ENCODE assay signal across 8 mouse cellular contexts in genomic region chr19:4813015-4813414, GRCm38 (mm10). TPM values are rescaled to one million over a fixed set of nuclear protein-coding genes. Genes with fewer than 3 reads are reported as not detected.
DNase-seq lines count a peak whose midpoint lies in the region; ATAC-seq lines count a peak whose summit lies in the region.

No protein-coding gene starts in this region.

- no peaks in the 10 kb centered on the region for H3K36me3 ChIP-seq in limb, embryonic 11.5 days (ENCODE audit: control insufficient read depth, insufficient read depth, low read length)
- H3K36me3 ChIP-seq in limb, embryonic 10.5 days: no peaks in the 10 kb centered on the region
- H3K36me3 ChIP-seq in midbrain, embryonic 16.5 days (ENCODE audit: control insufficient read depth, insufficient read depth, low read length): no peaks in the 10 kb centered on the region

- peaks cover 9% of the 10 kb centered on the region for H3K4me1 ChIP-seq in limb, embryonic 11.5 days (ENCODE audit: control insufficient read depth, insufficient read depth, low read length)
- peaks cover 17% of the 10 kb centered on the region for H3K4me1 ChIP-seq in limb, embryonic 10.5 days
- H3K4me1 ChIP-seq in midbrain, embryonic 16.5 days (ENCODE audit: control insufficient read depth, insufficient read depth, low read length): peaks cover 21% of the 10 kb centered on the region

- H3K27me3 ChIP-seq in limb, embryonic 11.5 days (ENCODE audit: control insufficient read depth, insufficient read depth, low read length): no peaks in the 10 kb centered on the region
- no peaks in the 10 kb centered on the region for H3K27me3 ChIP-seq in limb, embryonic 10.5 days (ENCODE audit: low read depth, poor library complexity, severe bottlenecking)
- H3K27me3 ChIP-seq in midbrain, embryonic 16.5 days (ENCODE audit: control insufficient read depth, insufficient read depth, low read depth, low read length): no peaks in the 10 kb centered on the region

- no peak overlapping the region for H3K4me3 ChIP-seq in limb, embryonic 11.5 days (ENCODE audit: low read depth, low read length)
- H3K4me3 ChIP-seq in limb, embryonic 10.5 days: no peak overlapping the region
- no peak overlapping the region for H3K4me3 ChIP-seq in midbrain, embryonic 16.5 days (ENCODE audit: low read depth, low read length)

- no peak overlapping the region for H3K9ac ChIP-seq in limb, embryonic 11.5 days (ENCODE audit: low read length)
- no peak overlapping the region for H3K9ac ChIP-seq in midbrain, embryonic 16.5 days (ENCODE audit: low read depth, low read length)

- no peak overlapping the region for H3K27ac ChIP-seq in limb, embryonic 11.5 days (replicated peaks; ENCODE audit: low read depth, low read length)
- no peak overlapping the region for H3K27ac ChIP-seq in limb, embryonic 10.5 days
- no peak overlapping the region for H3K27ac ChIP-seq in midbrain, embryonic 16.5 days (ENCODE audit: low read length)

- ATAC-seq in limb, embryonic 11.5 days (ENCODE audit: insufficient number of reproducible peaks, low FRiP score, low TSS enrichment, low read depth): no peak
- no peak for ATAC-seq in midbrain, embryonic 16.5 days

- 81% methylated on average over 6 of the region's 6 CpGs for WGBS in limb, embryonic 11.5 days
- 80% methylated on average over 6 of the region's 6 CpGs for WGBS in limb, embryonic 10.5 days
- WGBS in midbrain, embryonic 16.5 days: 79% methylated on average over 6 of the region's 6 CpGs

- H3K4me2 ChIP-seq in limb, embryonic 11.5 days (ENCODE audit: low read depth, severe bottlenecking): no peak overlapping the region
- no peak overlapping the region for H3K4me2 ChIP-seq in midbrain, embryonic 16.5 days (ENCODE audit: low read length)

- no peaks in the 10 kb centered on the region for H3K9me3 ChIP-seq in limb, embryonic 11.5 days (ENCODE audit: control insufficient read depth, low read length)
- H3K9me3 ChIP-seq in limb, embryonic 10.5 days (replicated peaks): no peaks in the 10 kb centered on the region; the same call in 1 of the 2 replicates
- H3K9me3 ChIP-seq in midbrain, embryonic 16.5 days (replicated peaks; ENCODE audit: control insufficient read depth, low read length, poor library complexity, severe bottlenecking): no peaks in the 10 kb centered on the region

- DNase-seq in adrenal gland, postnatal 14 days: peak; percentile 53
- no peak for DNase-seq in adrenal gland, adult 8-10 months
- peak; percentile 44 for DNase-seq in limb, embryonic 11.5 days (ENCODE audit: low spot score)
- no peak for DNase-seq in limb, embryonic 10.5 days (ENCODE audit: low spot score)
- DNase-seq in cerebellum, postnatal 14 days: peak; percentile 46 to 76
- DNase-seq in spleen, postnatal 4 days (ENCODE audit: low spot score in 2 of 2): peak; percentile 55 to 77
- no peak for DNase-seq in right cerebral cortex, adult 2 months (ENCODE audit: low spot score in 2 of 2)

RNA-seq across cellular contexts. Expression of gene Rbm14, which starts 1.6 kb away (rescaled TPM):
- total RNA-seq in adrenal gland, postnatal 14 days (2021): 43.5 and 45.4 TPM in 2 replicates
- total RNA-seq in adrenal gland, adult 8-10 months (2022): 10 to 100 TPM; 43.7 to 64.6 (median 53.9) TPM
- 119 and 122 TPM in 2 replicates for polyA plus RNA-seq in limb, embryonic 11.5 days (2014; fragmentation: Nextera tagmentation; extraction: Ambion mirVana)
- 134 TPM in 2 replicates for polyA plus RNA-seq in limb, embryonic 10.5 days (2016; fragmentation: Nextera tagmentation; extraction: Ambion mirVana)
- polyA plus RNA-seq in midbrain, embryonic 16.5 days (2015; fragmentation: Nextera tagmentation; extraction: Ambion mirVana): 60.3 and 67.8 TPM in 2 replicates

RNA-seq across cellular contexts. Expression of gene Gm21992, which starts 1.6 kb away (rescaled TPM):
- 23.1 and 30.8 TPM in 2 replicates for total RNA-seq in adrenal gland, postnatal 14 days (2021)
- 10 to 100 TPM; 20.7 to 31.8 (median 24.4) TPM for total RNA-seq in adrenal gland, adult 8-10 months (2022)
- polyA plus RNA-seq in limb, embryonic 11.5 days (2014; fragmentation: Nextera tagmentation; extraction: Ambion mirVana): 27.6 and 31.8 TPM in 2 replicates
- polyA plus RNA-seq in limb, embryonic 10.5 days (2016; fragmentation: Nextera tagmentation; extraction: Ambion mirVana): 32.7 and 33.8 TPM in 2 replicates
- polyA plus RNA-seq in midbrain, embryonic 16.5 days (2015; fragmentation: Nextera tagmentation; extraction: Ambion mirVana): 19.0 and 21.2 TPM in 2 replicates

RNA-seq across cellular contexts. Expression of gene Rbm4, which starts 19.3 kb away (rescaled TPM):
- total RNA-seq in adrenal gland, postnatal 14 days (2021): 57.2 and 60.3 TPM in 2 replicates
- total RNA-seq in adrenal gland, adult 8-10 months (2022): 10 to 100 TPM; 54.0 to 83.2 (median 62.0) TPM
- 105 and 109 TPM in 2 replicates for polyA plus RNA-seq in limb, embryonic 11.5 days (2014; fragmentation: Nextera tagmentation; extraction: Ambion mirVana)
- polyA plus RNA-seq in limb, embryonic 10.5 days (2016; fragmentation: Nextera tagmentation; extraction: Ambion mirVana): 91.5 and 108 TPM in 2 replicates
- 78.8 and 87.2 TPM in 2 replicates for polyA plus RNA-seq in midbrain, embryonic 16.5 days (2015; fragmentation: Nextera tagmentation; extraction: Ambion mirVana)

RNA-seq across cellular contexts. Expression of gene Ccs, which starts 26.1 kb away (rescaled TPM):
- 107 and 116 TPM in 2 replicates for total RNA-seq in adrenal gland, postnatal 14 days (2021)
- total RNA-seq in adrenal gland, adult 8-10 months (2022): 100 to 1,000 TPM; 101 to 198 (median 175) TPM
- polyA plus RNA-seq in limb, embryonic 11.5 days (2014; fragmentation: Nextera tagmentation; extraction: Ambion mirVana): 46.8 and 48.0 TPM in 2 replicates
- 48.9 and 55.3 TPM in 2 replicates for polyA plus RNA-seq in limb, embryonic 10.5 days (2016; fragmentation: Nextera tagmentation; extraction: Ambion mirVana)
- polyA plus RNA-seq in midbrain, embryonic 16.5 days (2015; fragmentation: Nextera tagmentation; extraction: Ambion mirVana): 33.3 and 42.5 TPM in 2 replicates

RNA-seq across cellular contexts. Expression of gene Ccdc87, which starts 26.2 kb away (rescaled TPM):
- 0.19 TPM in 2 replicates for total RNA-seq in adrenal gland, postnatal 14 days (2021)
- under 1 TPM; 0.15 to 0.59 (median 0.29) TPM for total RNA-seq in adrenal gland, adult 8-10 months (2022)
- polyA plus RNA-seq in limb, embryonic 11.5 days (2014; fragmentation: Nextera tagmentation; extraction: Ambion mirVana): not detected in 2 replicates
- polyA plus RNA-seq in limb, embryonic 10.5 days (2016; fragmentation: Nextera tagmentation; extraction: Ambion mirVana): not detected in 2 replicates
- 0.77 and 0.99 TPM in 2 replicates for polyA plus RNA-seq in midbrain, embryonic 16.5 days (2015; fragmentation: Nextera tagmentation; extraction: Ambion mirVana)

Comparison
In these comparisons a context has a peak if more than half of its experiments do, and no peak if none do; other contexts are left out.
1. DNase-seq: peak in adrenal gland, postnatal 14 days (single experiment), limb, embryonic 11.5 days (single experiment), cerebellum, postnatal 14 days (2 of 2) and spleen, postnatal 4 days (2 of 2); none in adrenal gland, adult 8-10 months (single experiment), limb, embryonic 10.5 days (single experiment) and right cerebral cortex, adult 2 months (0 of 2).